Mouse (Mus musculus): ENCODE data around the gene Lingo1. TPM values are rescaled to one million over a fixed set of nuclear protein-coding genes. Genes with fewer than 3 reads are reported as not detected.

Lingo1 gene
- total and polyA plus RNA-seq, 3 experiments: not detected

DNA sequence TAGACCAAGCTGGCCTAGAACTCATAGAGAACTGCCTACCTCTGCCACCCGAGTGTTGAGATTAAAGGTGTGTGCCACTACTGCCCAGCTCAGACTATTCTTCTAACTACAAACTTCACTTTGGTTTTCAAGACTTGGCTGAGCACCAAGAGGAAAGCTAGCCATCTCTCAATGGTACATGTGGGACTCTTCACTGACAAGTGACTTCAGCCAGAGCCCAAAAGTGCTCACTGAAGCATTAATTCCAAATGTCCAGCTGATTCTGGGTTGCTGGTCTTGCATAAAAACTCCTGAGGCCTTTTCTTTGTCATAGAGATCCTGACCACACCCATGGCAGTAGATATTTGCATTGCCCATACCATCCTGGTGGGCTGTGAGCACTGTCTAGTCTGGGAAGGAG, 81.9 kb downstream of the Lingo1 start:
- dilution Hi-C loops (cut with MboI; ENCODE audit: extremely low pct_ligation_motif_present, extremely low pct_unique_long_range_greater_than_20kb, low sequenced_read_pairs): no loop called here
- in situ Hi-C loops (cut with MboI; ENCODE audit: low pct_ligation_motif_present, low pct_unique_long_range_greater_than_20kb, low sequenced_read_pairs): no loop called here
- H3K79me2 ChIP-seq (replicated peaks; ENCODE audit: control insufficient read depth, extremely low read depth, insufficient read depth, poor library complexity, severe bottlenecking): no peaks in the 10 kb centered on the region
- no peak overlapping the region for H3K9ac ChIP-seq (ENCODE audit: insufficient read depth, low read depth)
- H3K36me3 ChIP-seq (replicated peaks in 1 of 2; ENCODE audit: control insufficient read depth in 1 of 2, insufficient read depth in 1 of 2, low read length in 1 of 2): no peaks in the 10 kb centered on the region
- DNase-seq (ENCODE audit: extremely low read depth): no peak
- peaks cover 5 to 6% of the 10 kb centered on the region in 2 experiments; a peak in 3 of 4 replicates for H3K4me1 ChIP-seq (ENCODE audit: control insufficient read depth in 1 of 2, insufficient read depth in 2 of 2)
- peaks cover 74% of the 10 kb centered on the region for H3K27me3 ChIP-seq (replicated peaks)
- H3K27ac ChIP-seq (ENCODE audit: insufficient read depth, low read depth): no peak overlapping the region
- no peaks in the 10 kb centered on the region for H3K9me3 ChIP-seq (replicated peaks; ENCODE audit: low read length)
- H3K4me3 ChIP-seq (replicated peaks in 1 of 3; ENCODE audit: low read depth in 2 of 3, low read length in 2 of 3, poor library complexity in 1 of 3): no peak overlapping the region
- no peak overlapping the region for H3K4me2 ChIP-seq (ENCODE audit: insufficient read depth, low read depth, poor library complexity, severe bottlenecking)
- TF ChIP-seq USF2 (conservative IDR thresholded peaks at IDR 0.05; ENCODE audit: low read depth, low read length) (no peak), ZKSCAN1 (IDR thresholded peaks at IDR 0.05; ENCODE audit: borderline replicate concordance, low read depth, low read length) (no peak), ZMIZ1 (IDR thresholded peaks at IDR 0.05; ENCODE audit: low read depth, low read length) (no peak), SIN3A (IDR thresholded peaks at IDR 0.05; ENCODE audit: low read length) (no peak), EP300 (IDR thresholded peaks at IDR 0.05; ENCODE audit: low read length) (no peak), MEF2A (IDR thresholded peaks at IDR 0.05; ENCODE audit: borderline replicate concordance, low read depth, low read length) (no peak), POLR2AphosphoS2 (IDR thresholded peaks at IDR 0.05; ENCODE audit: low read depth, low read length) (no peak), BHLHE40 (IDR thresholded peaks at IDR 0.05; ENCODE audit: low read depth, low read length) (no peak)

DNA sequence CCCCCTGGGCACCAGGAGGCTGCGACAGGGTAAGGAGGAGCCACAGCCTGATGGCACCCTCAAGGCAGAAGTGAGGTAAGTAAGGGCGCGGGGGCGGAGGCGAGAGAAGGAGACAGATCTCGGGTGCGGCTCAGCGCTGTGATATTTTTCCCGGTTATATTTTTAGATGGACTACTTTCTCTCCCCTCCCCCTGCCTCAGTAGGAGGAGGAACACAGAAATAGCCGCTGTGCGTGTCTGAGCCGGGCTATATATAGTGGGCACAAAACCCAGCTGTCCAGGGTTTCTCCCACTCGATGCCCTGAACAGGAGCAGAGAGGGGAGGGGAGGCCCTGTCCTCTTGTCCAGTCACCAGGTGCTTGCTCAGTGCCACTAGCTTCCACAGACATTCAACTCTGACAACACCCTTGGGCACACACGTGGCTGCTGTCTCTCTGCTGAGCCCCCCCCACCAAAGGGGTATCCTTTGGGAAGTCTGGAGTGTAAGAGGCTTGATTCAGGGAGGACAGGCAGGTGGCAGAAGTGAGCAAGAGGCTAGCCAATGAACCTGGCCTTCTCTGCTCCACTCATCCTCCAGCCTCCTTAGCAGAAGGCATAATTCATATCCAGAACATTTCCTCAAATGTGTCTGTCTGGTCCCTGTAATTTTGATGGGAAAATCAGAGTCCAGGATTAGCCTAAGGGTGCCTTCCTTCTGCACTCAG, 83.5 kb downstream of the Lingo1 start:
- H3K36me3 ChIP-seq (replicated peaks in 1 of 2; ENCODE audit: control insufficient read depth in 1 of 2, insufficient read depth in 1 of 2, low read length in 1 of 2): no peaks in the 10 kb centered on the region
- no peak for DNase-seq (ENCODE audit: extremely low read depth)
- TF ChIP-seq ZC3H11A (IDR thresholded peaks at IDR 0.05; ENCODE audit: low read depth, low read length) (no peak), SIN3A (IDR thresholded peaks at IDR 0.05; ENCODE audit: low read length) (no peak), POLR2A (IDR thresholded peaks at IDR 0.05; ENCODE audit: low read depth, low read length) (no peak), CTCF (conservative IDR thresholded peaks at IDR 0.05 in 1 of 2, IDR thresholded peaks at IDR 0.05 in 1 of 2; ENCODE audit: low read depth in 2 of 2, low read length in 2 of 2) (0 out of 4 replicates have a peak, but pooled peaks of 1 of the 2 experiments have one; percentile 7), JUND (conservative IDR thresholded peaks at IDR 0.05; ENCODE audit: low read depth, low read length) (no peak), TCF12 (IDR thresholded peaks at IDR 0.05; ENCODE audit: low read depth, low read length) (no peak)
- in situ Hi-C loops (cut with MboI; ENCODE audit: low pct_ligation_motif_present, low pct_unique_long_range_greater_than_20kb, low sequenced_read_pairs) (no loop called here), dilution Hi-C loops (cut with MboI; ENCODE audit: extremely low pct_ligation_motif_present, extremely low pct_unique_long_range_greater_than_20kb, low sequenced_read_pairs) (no loop called here)
- H3K9me3 ChIP-seq (replicated peaks; ENCODE audit: low read length): no peaks in the 10 kb centered on the region
- H3K27me3 ChIP-seq (replicated peaks): peaks cover 76% of the 10 kb centered on the region
- no peaks in the 10 kb centered on the region for H3K79me2 ChIP-seq (replicated peaks; ENCODE audit: control insufficient read depth, extremely low read depth, insufficient read depth, poor library complexity, severe bottlenecking)
- no peak overlapping the region for H3K9ac ChIP-seq (ENCODE audit: insufficient read depth, low read depth)
- no peak overlapping the region; the same call in 1 of the 2 replicates for H3K4me2 ChIP-seq (ENCODE audit: insufficient read depth, low read depth, poor library complexity, severe bottlenecking)
- no peak overlapping the region for H3K27ac ChIP-seq (ENCODE audit: insufficient read depth, low read depth)
- H3K4me3 ChIP-seq (replicated peaks in 1 of 3; ENCODE audit: low read depth in 2 of 3, low read length in 2 of 3, poor library complexity in 1 of 3): no peak overlapping the region
- peaks cover 5 to 6% of the 10 kb centered on the region in 2 experiments; a peak in 3 of 4 replicates for H3K4me1 ChIP-seq (ENCODE audit: control insufficient read depth in 1 of 2, insufficient read depth in 2 of 2)

- Histone ChIP-seq H3K4me3 (replicated peaks in 1 of 3; ENCODE audit: low read depth in 2 of 3, low read length in 2 of 3, poor library complexity in 1 of 3) (no peak overlapping the region), H3K4me2 (ENCODE audit: insufficient read depth, low read depth, poor library complexity, severe bottlenecking) (no peak overlapping the region), H3K9ac (ENCODE audit: insufficient read depth, low read depth) (no peak overlapping the region), H3K4me1 (ENCODE audit: control insufficient read depth in 1 of 2, insufficient read depth in 2 of 2) (peaks cover 5 to 6% of the 10 kb centered on the region in 2 experiments; a peak in 3 of 4 replicates), H3K27ac (ENCODE audit: insufficient read depth, low read depth) (no peak overlapping the region), H3K27me3 (replicated peaks) (peaks cover 73% of the 10 kb centered on the region), H3K9me3 (replicated peaks; ENCODE audit: low read length) (no peaks in the 10 kb centered on the region), H3K79me2 (replicated peaks; ENCODE audit: control insufficient read depth, extremely low read depth, insufficient read depth, poor library complexity, severe bottlenecking) (no peaks in the 10 kb centered on the region), H3K36me3 (replicated peaks in 1 of 2; ENCODE audit: control insufficient read depth in 1 of 2, insufficient read depth in 1 of 2, low read length in 1 of 2) (no peaks in the 10 kb centered on the region)
- dilution Hi-C loops (cut with MboI; ENCODE audit: extremely low pct_ligation_motif_present, extremely low pct_unique_long_range_greater_than_20kb, low sequenced_read_pairs): no loop called here
- in situ Hi-C loops (cut with MboI; ENCODE audit: low pct_ligation_motif_present, low pct_unique_long_range_greater_than_20kb, low sequenced_read_pairs): no loop called here
- no peak for TF ChIP-seq RAD21 (IDR thresholded peaks at IDR 0.05; ENCODE audit: low read depth, low read length)
- no peak for TF ChIP-seq ZMIZ1 (IDR thresholded peaks at IDR 0.05; ENCODE audit: low read depth, low read length)
- TF ChIP-seq MXI1 (IDR thresholded peaks at IDR 0.05; ENCODE audit: low read depth, low read length): no peak
- no peak for TF ChIP-seq SIN3A (IDR thresholded peaks at IDR 0.05; ENCODE audit: low read length)
- TF ChIP-seq NRF1 (IDR thresholded peaks at IDR 0.05; ENCODE audit: low read depth, low read length): no peak
- TF ChIP-seq BHLHE40 (IDR thresholded peaks at IDR 0.05; ENCODE audit: low read depth, low read length): no peak
- TF ChIP-seq USF1 (IDR thresholded peaks at IDR 0.05; ENCODE audit: low read depth, low read length): no peak
- TF ChIP-seq USF2 (conservative IDR thresholded peaks at IDR 0.05; ENCODE audit: low read depth, low read length): no peak
- no peak for TF ChIP-seq HCFC1 (IDR thresholded peaks at IDR 0.05; ENCODE audit: low read depth, low read length)
- no peak for TF ChIP-seq JUND (conservative IDR thresholded peaks at IDR 0.05; ENCODE audit: low read depth, low read length)
- TF ChIP-seq TBP (conservative IDR thresholded peaks at IDR 0.05; ENCODE audit: low read depth, low read length): no peak
- no peak for TF ChIP-seq POLR2AphosphoS2 (IDR thresholded peaks at IDR 0.05; ENCODE audit: low read depth, low read length)
- no peak for TF ChIP-seq MEF2A (IDR thresholded peaks at IDR 0.05; ENCODE audit: borderline replicate concordance, low read depth, low read length)
- no peak for DNase-seq (ENCODE audit: extremely low read depth)
These were observed 85.3 kb downstream of the Lingo1 start for GRCm38 (mm10) chr9:56710958-56711357.
